Mouse (Mus musculus) thymus, adult 2 months (tissue): ENCODE results near the gene Lars2. TPM values are rescaled to one million over a fixed set of nuclear protein-coding genes. Genes with fewer than 3 reads are reported as not detected.
"Not testable (repeated sequence)": the region's sequence is repeated elsewhere in the genome, so short reads cannot be mapped to it uniquely, and the experiment has no call there.

ENCODE experiments used
- DNase-seq: peaks from one replicate; pipeline ENCODE4 v3.0.0; 2021
- H3K27ac ChIP-seq: fragments of 200-500 bp; 2 replicates; pipeline ENCODE4 v1.5.1; 2012; ENCODE audit warnings: low read length, control low read depth; ENCODE audit not compliant: control insufficient read depth, insufficient read depth
- H3K27me3 ChIP-seq: fragments of 200-500 bp; 2 replicates; pipeline ENCODE4 v1.6.1; 2012; ENCODE audit warnings: mild to moderate bottlenecking, low read length, moderate library complexity, mixed read lengths; ENCODE audit not compliant: control insufficient read depth, insufficient read depth
- H3K36me3 ChIP-seq: fragments of 200-500 bp; 2 replicates; pipeline ENCODE4 v1.6.1; 2012; ENCODE audit warnings: mild to moderate bottlenecking, low read length, moderate library complexity; ENCODE audit not compliant: control insufficient read depth, insufficient read depth
- H3K4me1 ChIP-seq: fragments of 200-500 bp; replicated peaks from 2 replicates; pipeline ENCODE4 v1.6.1; 2012; ENCODE audit warnings: low read length; ENCODE audit not compliant: control insufficient read depth, insufficient read depth
- H3K4me3 ChIP-seq: fragments of 200-500 bp; 2 replicates; pipeline ENCODE4 v1.5.1; 2012; ENCODE audit warnings: mild to moderate bottlenecking, low read length, control low read depth, moderate library complexity; ENCODE audit not compliant: control insufficient read depth, insufficient read depth
- CTCF ChIP-seq: fragments of 200-500 bp; IDR thresholded peaks from 2 replicates; pipeline ENCODE4 v1.5.1; 2012; ENCODE audit warnings: mild to moderate bottlenecking, control low read depth, low read length, moderate library complexity, borderline replicate concordance; ENCODE audit not compliant: control insufficient read depth, poor library complexity, insufficient read depth; ENCODE audit errors: extremely low read depth
- POLR2A ChIP-seq: fragments of 200-500 bp; IDR thresholded peaks from 2 replicates; pipeline ENCODE4 v1.6.1; 2012; ENCODE audit warnings: mild to moderate bottlenecking, low read length, control low read depth, moderate library complexity; ENCODE audit not compliant: control insufficient read depth, poor library complexity, insufficient read depth; ENCODE audit errors: extremely low read depth
- WGBS: fragments of 180-500 bp; shearing (Covaris S2); methylation state at CpG from one replicate; pipeline ENCODE4 v1.1.7; 2018; 5-methylcytosine and 5-hydroxymethylcytosine counted together
- polyA plus RNA-seq: library from polyadenylated mRNA; depleted of rRNA; stranded (reverse); fragments of >200 nt; gene quantifications from 2 replicates; pipeline ENCODE4 v1.2.3, GENCODE M21; 2012; rRNA removed

The Lars2 gene
- polyA plus RNA-seq = 634 and 661 TPM in 2 replicates

DNA sequence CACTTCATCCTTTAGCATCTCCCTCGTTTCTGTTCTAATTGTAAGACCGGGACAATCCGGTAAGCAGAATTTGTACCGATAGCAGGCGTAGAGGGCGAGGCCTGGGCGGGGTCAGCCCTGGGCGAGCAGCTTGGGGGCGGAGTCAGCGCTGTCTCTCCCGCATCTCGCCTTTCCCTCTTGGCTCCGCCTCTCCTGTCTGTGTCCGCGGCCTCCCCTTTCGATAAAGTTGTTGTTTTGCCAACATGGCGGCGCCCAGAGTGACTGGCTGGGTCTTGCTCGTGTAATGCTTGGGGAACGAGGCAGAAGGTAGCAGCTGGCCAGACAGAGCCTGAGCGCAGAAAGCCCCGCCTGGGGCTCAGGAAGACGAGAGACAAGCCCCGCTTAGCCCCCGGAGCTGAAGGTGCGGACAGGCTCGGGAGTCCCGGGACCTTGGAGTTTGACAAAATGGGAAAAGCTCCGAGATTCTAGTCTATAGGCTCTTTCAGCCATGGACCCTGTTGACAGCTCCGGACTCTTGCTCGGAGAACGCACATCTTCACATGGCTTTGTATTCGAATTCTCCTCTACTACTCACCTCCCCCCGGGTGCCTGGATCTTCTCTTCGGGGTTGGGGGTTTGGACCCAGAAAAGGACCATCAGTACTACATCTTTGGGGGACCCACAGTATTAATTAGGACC, at the start of gene Lars2:
Gene Lars2 (plus strand): TSS at position 220 of the 678 bp plus-strand sequence.
- TF ChIP-seq POLR2A = peak; percentile 74; the same call in 1 of the 2 replicates
- TF ChIP-seq CTCF = no peak; the same call in 1 of the 2 replicates
- WGBS = under 1% methylated on average over 35 of the region's 35 CpGs
- Histone ChIP-seq H3K27ac (peak within 1 kb of the TSS; percentile 56; the same call in 1 of the 2 replicates), H3K27me3 (no peaks in the 10 kb centered on the region), H3K4me1 (peaks cover 7% of the 10 kb centered on the region; the same call in 1 of the 2 replicates), H3K4me3 (peak within 1 kb of the TSS; percentile 99), H3K36me3 (no peaks in the 10 kb centered on the region)
- peak; percentile 95 for DNase-seq

- TF ChIP-seq CTCF (no peak), POLR2A (no peak)
- H3K36me3 ChIP-seq = no peaks in the 10 kb centered on the region
- DNase-seq = no peak
- H3K4me1 ChIP-seq = no peaks in the 10 kb centered on the region
- no peak overlapping the region for H3K27ac ChIP-seq
- no peaks in the 10 kb centered on the region for H3K27me3 ChIP-seq
- H3K4me3 ChIP-seq = no peak overlapping the region
These were observed 40.6 kb upstream of the Lars2 start for GRCm38 (mm10) chr9:123326106-123326505.

DNA sequence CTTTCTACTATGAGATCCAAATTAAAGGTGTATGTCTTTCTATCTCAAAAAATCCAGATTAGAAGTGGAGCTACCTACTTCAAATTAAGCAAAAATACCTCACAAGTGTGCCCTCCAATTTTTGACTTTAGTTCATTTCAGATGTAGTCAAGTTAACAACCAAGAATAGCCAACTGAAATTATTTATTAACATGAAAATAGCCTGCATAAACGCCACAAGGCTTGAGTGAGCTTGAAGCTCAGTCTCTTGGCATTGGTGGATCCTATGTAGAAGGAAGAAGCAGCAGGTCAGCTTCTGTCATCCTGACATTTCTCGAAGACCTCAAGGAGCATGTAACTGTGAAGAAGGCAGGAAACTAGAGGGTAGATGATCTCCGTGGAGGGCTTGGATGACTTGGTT, 38.4 kb upstream of the Lars2 start:
- H3K27ac ChIP-seq = no peak overlapping the region
- no peak for DNase-seq
- H3K27me3 ChIP-seq = no peaks in the 10 kb centered on the region
- no peak overlapping the region for H3K4me3 ChIP-seq
- TF ChIP-seq POLR2A (no peak), CTCF (no peak)
- no peaks in the 10 kb centered on the region for H3K36me3 ChIP-seq
- 85% methylated on average over 3 of the region's 3 CpGs for WGBS
- H3K4me1 ChIP-seq = no peaks in the 10 kb centered on the region

- no peaks in the 10 kb centered on the region for H3K27me3 ChIP-seq
- TF ChIP-seq CTCF (no peak), POLR2A (no peak)
- 96% methylated on average over 7 of the region's 7 CpGs for WGBS
- no peak overlapping the region for H3K27ac ChIP-seq
- no peak for DNase-seq
- H3K36me3 ChIP-seq = no peaks in the 10 kb centered on the region
- no peaks in the 10 kb centered on the region for H3K4me1 ChIP-seq
- no peak overlapping the region for H3K4me3 ChIP-seq
These were observed 36.9 kb upstream of the Lars2 start for GRCm38 (mm10) chr9:123329831-123330230.

DNA sequence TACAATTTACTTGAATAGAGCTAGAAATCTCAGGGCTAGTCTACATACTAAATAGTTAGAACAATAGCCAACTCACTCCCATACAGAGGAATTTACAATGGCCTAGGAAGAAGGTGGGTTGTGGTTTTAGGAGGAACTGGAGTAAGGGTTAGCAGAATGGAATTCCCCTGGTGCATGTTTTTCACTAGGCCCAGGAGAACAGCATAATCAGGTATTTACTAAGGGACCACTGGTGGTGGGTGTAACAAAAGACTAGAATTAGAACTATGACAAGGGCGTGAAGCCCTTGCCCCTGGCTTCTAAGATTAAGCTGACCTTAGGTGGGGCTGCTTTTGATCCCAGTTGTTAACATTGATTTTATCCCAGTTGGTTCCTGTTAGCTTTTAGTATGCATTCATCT, 36.5 kb upstream of the Lars2 start:
- not testable (repeated sequence) for H3K4me1 ChIP-seq, H3K4me3 ChIP-seq, H3K27me3 ChIP-seq, H3K36me3 ChIP-seq, H3K27ac ChIP-seq, DNase-seq
- 97% methylated on average over 1 of the region's 1 CpGs for WGBS

GRCm38 (mm10) chr9:123333479-123333878, 33.2 kb upstream of the Lars2 start:
- H3K27ac ChIP-seq = no peak overlapping the region
- no peak for DNase-seq
- H3K4me1 ChIP-seq = no peaks in the 10 kb centered on the region
- H3K36me3 ChIP-seq = no peaks in the 10 kb centered on the region
- 91% methylated on average over 2 of the region's 2 CpGs for WGBS
- no peaks in the 10 kb centered on the region for H3K27me3 ChIP-seq
- TF ChIP-seq CTCF (no peak), POLR2A (no peak)
- H3K4me3 ChIP-seq = no peak overlapping the region
